Mouse (Mus musculus) erythroblast, embryonic 14.5 days (primary cell): ENCODE results near the gene Rasgef1a.

Experiments used
- GATA1 ChIP-seq: IDR thresholded peaks from 2 replicates; pipeline ENCODE4 v1.6.1; 2012; ENCODE audit warnings: low read length, inconsistent platforms, mixed read lengths
- TAL1 ChIP-seq: IDR thresholded peaks from 3 replicates; pipeline ENCODE4 v1.6.1; 2012; ENCODE audit warnings: low read length, inconsistent platforms, mixed read lengths

DNA sequence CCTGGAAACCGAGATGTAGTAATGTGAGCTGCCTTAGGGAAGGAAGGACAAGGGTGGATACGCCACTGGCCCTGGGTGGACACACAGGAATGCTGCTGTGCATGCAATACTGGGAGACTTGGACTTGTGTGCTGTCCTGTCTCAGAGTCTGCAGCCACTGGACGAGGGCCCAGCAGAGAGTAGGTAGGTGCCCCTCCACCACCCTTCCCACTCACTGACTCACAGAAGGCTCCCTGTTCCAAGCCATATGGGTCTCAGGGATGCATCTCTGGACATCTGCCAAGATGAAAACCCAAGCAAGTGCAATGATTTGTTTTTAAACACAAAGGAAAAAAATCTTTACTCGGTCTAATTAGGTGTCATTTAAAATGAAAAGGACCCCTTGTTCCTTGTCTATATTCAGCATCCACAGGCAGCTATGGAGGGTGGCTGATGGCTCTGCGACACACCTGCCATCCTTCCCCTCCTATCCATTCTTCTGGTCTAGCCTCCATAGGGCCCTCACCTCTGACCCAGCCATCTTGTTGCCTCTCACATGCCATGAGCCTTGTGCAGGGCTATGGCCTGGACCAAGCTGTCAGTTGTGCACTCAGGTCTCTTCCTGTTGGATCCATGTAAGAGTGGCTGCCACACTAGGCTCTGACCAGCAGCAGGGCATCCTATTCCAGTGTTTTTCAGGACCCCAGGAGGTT lies 59.2 kb downstream of the Rasgef1a start:
- no peak for TF ChIP-seq GATA1
- no peak for TF ChIP-seq TAL1
